Mouse (Mus musculus): ENCODE measurements around the gene Arap1. TPM values are rescaled to one million over a fixed set of nuclear protein-coding genes. Genes with fewer than 3 reads are reported as not detected.

Arap1 gene
- polyA plus RNA-seq, 1 experiment from 2014 or later: 10.6 TPM

DNA sequence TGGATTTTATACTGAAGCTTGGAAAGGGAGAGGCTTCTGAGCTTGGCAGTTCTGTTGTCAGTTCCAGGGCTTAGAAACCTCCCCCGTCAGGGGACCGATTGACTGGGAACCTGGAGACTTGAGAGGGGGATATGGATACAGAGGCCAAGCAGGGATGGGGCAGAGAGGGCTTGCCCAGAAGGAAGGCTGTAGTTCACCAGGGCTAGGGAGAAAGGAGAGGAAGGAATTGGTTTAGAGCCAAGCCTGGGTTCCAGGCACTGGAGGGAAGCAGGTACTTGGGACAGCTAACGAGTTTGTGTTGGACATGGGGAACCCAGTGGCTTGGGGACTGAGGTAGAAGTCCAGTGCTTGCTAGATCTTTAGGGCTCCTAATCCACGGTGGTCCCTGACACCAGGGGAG is 18.3 kb upstream of the Arap1 start:
- no peak overlapping the region for H3K4me2 ChIP-seq
- H3K9ac ChIP-seq: no peak overlapping the region; the same call in 1 of the 2 replicates
- H3K4me1 ChIP-seq: peaks cover 17% of the 10 kb centered on the region
- H3K9me3 ChIP-seq: no peaks in the 10 kb centered on the region
- no peak overlapping the region for H3K4me3 ChIP-seq
- H3K27ac ChIP-seq: no peak overlapping the region
- ATAC-seq (replicated peaks): no peak
- H3K36me3 ChIP-seq (replicated peaks): no peaks in the 10 kb centered on the region
- 84% methylated on average over 4 of the region's 4 CpGs for WGBS
- no peaks in the 10 kb centered on the region for H3K27me3 ChIP-seq (replicated peaks)

DNA sequence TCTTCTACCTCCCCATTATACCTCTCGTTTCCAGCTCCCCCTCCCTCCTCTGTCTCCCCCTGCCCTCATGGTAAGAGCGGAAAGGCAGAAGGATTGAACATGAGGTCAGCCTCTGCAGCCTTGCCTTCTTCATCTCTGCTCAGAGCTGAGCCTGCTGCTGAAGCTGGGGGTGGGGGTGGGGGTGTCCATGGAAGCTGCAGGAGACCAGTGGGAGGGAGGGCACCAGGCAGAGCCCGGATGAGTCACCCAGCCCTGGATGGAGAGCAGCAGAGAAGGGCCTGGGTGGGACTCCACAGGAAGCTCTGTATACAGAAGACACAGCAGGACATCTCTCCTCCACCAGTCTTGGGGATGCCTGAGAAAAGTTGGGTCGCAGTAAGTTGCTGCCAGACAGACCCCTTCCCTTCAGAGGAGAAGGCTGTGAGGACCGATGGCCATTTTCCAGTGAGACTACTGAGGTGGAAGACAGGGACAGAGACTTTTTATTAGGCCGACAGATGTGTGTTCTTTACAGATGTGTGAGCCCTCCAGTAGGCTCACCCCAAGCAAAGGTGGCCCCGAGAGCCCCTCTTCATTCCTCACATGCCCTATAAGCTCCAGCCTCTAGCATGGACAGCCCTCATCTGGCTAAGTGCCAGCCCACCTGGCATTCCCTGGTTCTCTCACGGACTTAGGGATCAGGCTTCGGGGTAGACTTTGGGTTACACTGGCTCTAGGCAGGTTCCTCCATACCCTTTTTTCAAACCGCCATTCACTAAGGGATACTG is 17.6 kb upstream of the Arap1 start:
- 74% methylated on average over 10 of the region's 10 CpGs for WGBS
- H3K9ac ChIP-seq: no peak overlapping the region
- H3K27me3 ChIP-seq (replicated peaks): no peaks in the 10 kb centered on the region
- H3K4me3 ChIP-seq: no peak overlapping the region
- H3K4me1 ChIP-seq: peaks cover 17% of the 10 kb centered on the region
- H3K27ac ChIP-seq: no peak overlapping the region
- ATAC-seq (replicated peaks): 0 out of 2 replicates have a peak, but pooled peaks have one; percentile 18
- no peaks in the 10 kb centered on the region for H3K36me3 ChIP-seq (replicated peaks)
- no peaks in the 10 kb centered on the region for H3K9me3 ChIP-seq
- H3K4me2 ChIP-seq: no peak overlapping the region

DNA sequence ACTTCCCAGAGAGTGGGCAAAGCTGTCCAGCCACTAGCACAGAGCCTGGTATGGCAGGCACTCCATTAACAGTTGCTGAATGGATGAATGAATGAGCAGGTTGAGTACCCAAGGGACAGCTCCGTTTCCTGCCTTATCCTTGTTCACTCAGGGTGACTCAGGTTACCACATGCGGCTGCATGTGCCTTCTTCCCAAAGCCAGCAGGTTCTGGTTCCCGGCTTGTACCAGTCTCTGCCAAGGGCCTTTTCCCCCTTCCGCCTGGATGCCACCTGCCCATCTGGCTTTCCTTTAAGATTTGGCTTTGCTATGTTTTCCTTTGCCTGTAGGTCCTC is 17.1 kb upstream of the Arap1 start:
- peaks cover 17% of the 10 kb centered on the region for H3K4me1 ChIP-seq
- H3K27ac ChIP-seq: no peak overlapping the region
- H3K4me2 ChIP-seq: no peak overlapping the region
- no peaks in the 10 kb centered on the region for H3K36me3 ChIP-seq (replicated peaks)
- H3K9me3 ChIP-seq: no peaks in the 10 kb centered on the region
- 75% methylated on average over 4 of the region's 4 CpGs for WGBS
- H3K9ac ChIP-seq: no peak overlapping the region
- no peaks in the 10 kb centered on the region for H3K27me3 ChIP-seq (replicated peaks)
- no peak for ATAC-seq (replicated peaks)
- no peak overlapping the region for H3K4me3 ChIP-seq

DNA sequence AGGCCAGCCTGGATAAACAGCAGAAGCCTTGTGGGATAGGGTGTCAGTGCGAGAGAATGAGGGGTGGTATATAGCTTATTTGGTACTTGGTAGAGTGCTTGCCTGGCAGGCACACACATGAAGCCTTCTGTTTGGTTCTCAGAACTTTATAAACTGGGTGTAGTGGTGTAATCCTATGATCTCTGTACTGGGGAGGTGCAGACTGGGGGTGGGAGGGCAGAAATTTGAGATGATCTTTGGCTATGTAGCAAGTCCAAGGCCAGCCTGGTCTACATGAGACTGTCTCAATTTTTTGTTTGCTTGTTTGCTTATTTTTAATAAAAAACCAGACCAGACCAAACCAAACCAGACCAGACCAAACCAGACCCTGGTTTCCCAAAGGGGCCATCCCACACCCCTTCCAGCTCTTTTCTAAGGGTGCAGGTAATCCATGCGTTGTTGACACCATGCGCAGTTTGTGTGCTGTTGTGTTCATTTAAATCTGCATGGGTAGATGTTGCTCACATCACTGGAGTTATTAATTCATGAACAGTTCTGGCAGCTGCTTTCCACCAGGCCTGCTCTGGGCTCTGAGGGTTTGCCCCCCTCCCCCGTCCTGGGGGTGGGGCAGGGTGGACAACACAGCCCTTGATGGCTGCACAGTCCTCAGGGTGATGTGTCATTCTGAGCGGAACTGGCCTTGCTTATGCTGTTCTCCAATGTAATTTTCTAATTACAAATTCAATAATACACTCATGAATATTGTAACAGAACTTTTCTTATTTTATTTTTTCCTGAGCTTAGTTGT is 15.6 kb upstream of the Arap1 start:
- H3K4me2 ChIP-seq: no peak overlapping the region
- H3K9me3 ChIP-seq: no peaks in the 10 kb centered on the region
- H3K27me3 ChIP-seq (replicated peaks): no peaks in the 10 kb centered on the region
- no peak overlapping the region for H3K27ac ChIP-seq
- no peak for ATAC-seq (replicated peaks)
- 83% methylated on average over 5 of the region's 5 CpGs for WGBS
- H3K36me3 ChIP-seq (replicated peaks): no peaks in the 10 kb centered on the region
- peaks cover 17% of the 10 kb centered on the region for H3K4me1 ChIP-seq
- peak overlapping the region; percentile 16; the same call in 1 of the 2 replicates for H3K9ac ChIP-seq
- H3K4me3 ChIP-seq: no peak overlapping the region

DNA sequence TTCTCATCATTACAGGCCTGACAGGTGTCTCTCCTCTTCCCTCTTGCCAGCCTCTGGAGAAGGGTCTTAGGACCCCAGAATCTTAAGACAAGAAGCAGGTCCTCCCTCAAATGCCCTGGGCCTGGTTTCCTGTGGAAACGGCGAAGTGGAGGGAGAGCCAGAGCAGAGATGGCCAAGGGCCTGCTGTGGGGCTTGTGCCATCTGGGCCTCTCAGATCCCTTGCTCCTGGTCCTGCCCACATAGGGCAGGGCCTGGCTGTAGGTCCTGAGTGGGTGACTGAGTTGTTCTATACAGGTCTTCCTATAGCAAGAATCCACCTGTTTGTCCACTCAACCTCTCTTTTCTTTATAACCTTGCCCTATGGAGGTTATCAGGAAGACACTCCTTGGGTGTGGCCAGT is 12.6 kb upstream of the Arap1 start:
- no peaks in the 10 kb centered on the region for H3K9me3 ChIP-seq
- no peak overlapping the region for H3K4me3 ChIP-seq
- no peak overlapping the region for H3K4me2 ChIP-seq
- H3K9ac ChIP-seq: no peak overlapping the region
- WGBS: 97% methylated on average over 2 of the region's 2 CpGs
- H3K36me3 ChIP-seq (replicated peaks): no peaks in the 10 kb centered on the region
- H3K4me1 ChIP-seq: peaks cover 2% of the 10 kb centered on the region; the same call in 1 of the 2 replicates
- no peaks in the 10 kb centered on the region for H3K27me3 ChIP-seq (replicated peaks)
- ATAC-seq (replicated peaks): no peak
- H3K27ac ChIP-seq: no peak overlapping the region

- WGBS: 73% methylated on average over 3 of the region's 3 CpGs
- no peak for ATAC-seq (replicated peaks)
- no peak overlapping the region for H3K4me3 ChIP-seq
Observed at GRCm38 (mm10) chr7:101336686-101337085, 11.2 kb upstream of the Arap1 start.

DNA sequence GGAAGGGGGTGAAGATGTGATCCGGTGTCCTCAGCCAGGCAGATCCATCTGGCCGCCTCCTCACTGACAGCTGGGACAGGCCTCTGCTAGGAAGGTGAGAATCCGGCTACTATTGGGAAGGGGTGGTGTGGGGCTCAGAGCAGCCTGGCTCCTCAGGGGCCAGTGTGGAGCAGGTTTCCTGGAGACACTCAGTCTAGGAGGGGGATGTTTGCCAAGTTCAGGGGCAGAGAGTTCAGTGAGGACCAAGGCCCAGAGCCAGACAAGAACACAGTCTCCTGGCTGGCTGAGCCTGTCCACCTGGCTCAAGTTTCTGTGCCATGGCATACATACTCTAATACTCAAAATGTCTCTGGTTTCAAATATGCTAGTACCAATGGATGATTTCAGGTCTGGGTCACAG is 10.5 kb upstream of the Arap1 start:
- ATAC-seq (replicated peaks): no peak

More at GRCm38 (mm10) chr7:101336686-101337085, 11.2 kb upstream of the Arap1 start:
- no peaks in the 10 kb centered on the region for H3K9me3 ChIP-seq
- H3K36me3 ChIP-seq (replicated peaks): no peaks in the 10 kb centered on the region
- H3K9ac ChIP-seq: no peak overlapping the region
- H3K27ac ChIP-seq: no peak overlapping the region
- H3K4me1 ChIP-seq: no peaks in the 10 kb centered on the region
- no peak overlapping the region for H3K4me2 ChIP-seq
- H3K27me3 ChIP-seq (replicated peaks): no peaks in the 10 kb centered on the region

DNA sequence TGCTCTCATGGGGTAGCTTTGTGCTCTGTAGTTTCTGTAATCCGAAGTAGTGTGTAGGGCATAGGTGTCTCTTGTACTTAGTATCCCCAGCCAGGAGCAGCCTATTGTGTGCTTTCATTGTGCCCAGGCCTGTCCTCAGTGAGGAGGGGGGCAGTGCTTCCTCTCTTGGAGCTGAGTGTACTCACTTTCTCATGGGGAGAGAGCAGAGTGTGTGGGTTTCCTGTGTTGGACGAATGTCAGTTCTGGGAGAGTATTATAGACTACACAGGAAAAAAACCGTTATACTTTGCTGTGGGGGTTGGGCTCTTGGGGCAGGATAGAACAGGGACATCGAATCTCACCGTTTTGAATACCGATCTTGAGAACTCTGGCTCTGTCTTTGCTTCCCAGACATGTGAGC is 6.5 kb upstream of the Arap1 start:
- Histone ChIP-seq H3K27ac (no peak overlapping the region), H3K9me3 (no peaks in the 10 kb centered on the region), H3K27me3 (replicated peaks) (no peaks in the 10 kb centered on the region), H3K36me3 (replicated peaks) (no peaks in the 10 kb centered on the region), H3K4me2 (no peak overlapping the region), H3K4me1 (no peaks in the 10 kb centered on the region), H3K4me3 (no peak overlapping the region), H3K9ac (no peak overlapping the region)
- no peak for ATAC-seq (replicated peaks)
- 76% methylated on average over 6 of the region's 6 CpGs for WGBS

More for the DNA sequence above, 10.5 kb upstream of the Arap1 start:
- H3K27ac ChIP-seq: no peak overlapping the region
- no peaks in the 10 kb centered on the region for H3K27me3 ChIP-seq (replicated peaks)
- no peaks in the 10 kb centered on the region for H3K9me3 ChIP-seq
- no peaks in the 10 kb centered on the region for H3K4me1 ChIP-seq
- H3K4me2 ChIP-seq: no peak overlapping the region
- no peaks in the 10 kb centered on the region for H3K36me3 ChIP-seq (replicated peaks)
- WGBS: 92% methylated on average over 3 of the region's 3 CpGs
- no peak overlapping the region for H3K9ac ChIP-seq
- H3K4me3 ChIP-seq: no peak overlapping the region

DNA sequence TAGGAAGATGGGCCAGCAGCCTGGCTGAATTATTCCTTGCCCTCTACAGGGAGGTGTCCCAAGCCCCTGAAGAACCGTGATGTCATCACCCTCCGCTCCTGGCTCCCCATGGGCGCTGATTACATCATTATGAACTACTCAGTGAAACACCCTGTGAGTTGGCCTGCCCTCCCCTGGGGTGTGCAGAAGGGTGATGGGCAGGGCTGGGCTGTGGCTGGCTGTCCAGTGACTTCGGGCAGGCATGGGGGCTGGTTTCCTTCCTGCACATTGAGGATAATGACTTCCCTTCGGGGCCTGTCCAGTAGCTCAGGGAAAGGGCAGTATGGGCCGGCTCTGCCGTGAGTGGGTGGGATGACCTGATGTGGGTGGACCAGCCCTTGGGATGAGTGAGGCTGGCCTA is 4.7 kb upstream of the Arap1 start:
- no peaks in the 10 kb centered on the region for H3K36me3 ChIP-seq (replicated peaks)
- H3K4me2 ChIP-seq: no peak overlapping the region
- no peaks in the 10 kb centered on the region for H3K27me3 ChIP-seq (replicated peaks)
- ATAC-seq (replicated peaks): no peak
- no peak overlapping the region for H3K9ac ChIP-seq
- no peaks in the 10 kb centered on the region for H3K9me3 ChIP-seq
- H3K27ac ChIP-seq: no peak overlapping the region
- WGBS: 90% methylated on average over 7 of the region's 7 CpGs
- H3K4me3 ChIP-seq: no peak overlapping the region
- H3K4me1 ChIP-seq: peaks cover 8% of the 10 kb centered on the region

GRCm38 (mm10) chr7:101344892-101345291 is 3.0 kb upstream of the Arap1 start:
- no peaks in the 10 kb centered on the region for H3K9me3 ChIP-seq
- no peak for ATAC-seq (replicated peaks)
- no peak overlapping the region for H3K9ac ChIP-seq
- peaks cover 11% of the 10 kb centered on the region for H3K27me3 ChIP-seq (replicated peaks)
- H3K4me2 ChIP-seq: no peak overlapping the region
- H3K4me3 ChIP-seq: no peak overlapping the region
- no peak overlapping the region for H3K27ac ChIP-seq
- peaks cover 13% of the 10 kb centered on the region for H3K4me1 ChIP-seq
- no peaks in the 10 kb centered on the region for H3K36me3 ChIP-seq (replicated peaks)
- 72% methylated on average over 4 of the region's 4 CpGs for WGBS

DNA sequence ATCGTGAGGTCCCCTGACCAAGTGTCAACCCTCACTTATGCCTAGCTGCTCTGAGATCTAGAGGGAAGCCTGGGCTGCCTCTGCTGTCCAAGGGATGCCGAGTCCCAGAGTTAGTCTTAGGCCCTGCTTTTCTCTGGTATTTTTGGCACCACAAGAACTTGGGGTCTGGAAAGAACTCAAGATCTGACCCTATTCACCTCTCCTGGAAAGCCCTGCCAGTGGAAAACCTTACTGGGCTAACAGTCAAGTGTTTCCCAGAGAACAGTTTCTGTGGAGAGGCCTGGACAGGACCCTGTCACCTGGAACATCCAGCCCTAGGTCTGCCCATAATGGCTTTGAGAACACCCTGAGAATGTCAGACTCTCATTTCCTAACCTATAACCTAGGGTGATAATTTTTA is 876 bp upstream of the Arap1 start:
- Histone ChIP-seq H3K9ac (no peak overlapping the region), H3K36me3 (replicated peaks) (no peaks in the 10 kb centered on the region), H3K4me1 (peaks cover 13% of the 10 kb centered on the region), H3K27ac (no peak overlapping the region), H3K9me3 (no peaks in the 10 kb centered on the region), H3K4me2 (no peak overlapping the region), H3K27me3 (replicated peaks) (peaks cover 11% of the 10 kb centered on the region), H3K4me3 (no peak overlapping the region)
- ATAC-seq (replicated peaks): no peak
- WGBS: 80% methylated on average over 2 of the region's 2 CpGs

GRCm38 (mm10) chr7:101348312-101348711 is 445 bp downstream of the Arap1 start:
- Histone ChIP-seq H3K4me1 (peaks cover 13% of the 10 kb centered on the region), H3K4me3 (peak overlapping the region; percentile 55), H3K9ac (peak overlapping the region; percentile 29), H3K9me3 (no peaks in the 10 kb centered on the region), H3K4me2 (peak overlapping the region; percentile 98), H3K27ac (no peak overlapping the region), H3K36me3 (replicated peaks) (no peaks in the 10 kb centered on the region), H3K27me3 (replicated peaks) (peaks cover 11% of the 10 kb centered on the region)
- ATAC-seq (replicated peaks): no peak
- WGBS: 5% methylated on average over 13 of the region's 13 CpGs
